Mouse (Mus musculus) ES-Bruce4 (cell line): ENCODE measurements at regions not wholly inside any gene's neighbourhood (a gene's known extent, or its start where the extent isn't known, plus 50 kb on each side); places are given as distances from the start of the nearest gene placed in this dataset.

Source experiments
- CTCF ChIP-seq: IDR thresholded peaks from one replicate; pipeline ENCODE4 v1.8.1; 2011; ENCODE audit warnings: low read depth, low read length
- EP300 ChIP-seq: IDR thresholded peaks from 2 replicates; pipeline ENCODE4 v1.6.1; 2011; ENCODE audit warnings: low read depth, low read length; ENCODE audit not compliant: insufficient read depth
- POLR2A ChIP-seq: IDR thresholded peaks from one replicate; pipeline ENCODE4 v1.8.1; 2011; ENCODE audit warnings: low read length; ENCODE audit not compliant: insufficient read depth

GRCm38 (mm10) chr15:61670556-61670955, 747.7 kb upstream of the A1bg start:
- TF ChIP-seq CTCF, result no peak
- TF ChIP-seq EP300, result no peak
- TF ChIP-seq POLR2A, result no peak
